Mouse (Mus musculus): ENCODE results near the gene Trir. TPM values are rescaled to one million over a fixed set of nuclear protein-coding genes. Genes with fewer than 3 reads are reported as not detected.

Gene Trir
- polyA plus RNA-seq, 1 experiment from 2014 or later, result 117 TPM

DNA sequence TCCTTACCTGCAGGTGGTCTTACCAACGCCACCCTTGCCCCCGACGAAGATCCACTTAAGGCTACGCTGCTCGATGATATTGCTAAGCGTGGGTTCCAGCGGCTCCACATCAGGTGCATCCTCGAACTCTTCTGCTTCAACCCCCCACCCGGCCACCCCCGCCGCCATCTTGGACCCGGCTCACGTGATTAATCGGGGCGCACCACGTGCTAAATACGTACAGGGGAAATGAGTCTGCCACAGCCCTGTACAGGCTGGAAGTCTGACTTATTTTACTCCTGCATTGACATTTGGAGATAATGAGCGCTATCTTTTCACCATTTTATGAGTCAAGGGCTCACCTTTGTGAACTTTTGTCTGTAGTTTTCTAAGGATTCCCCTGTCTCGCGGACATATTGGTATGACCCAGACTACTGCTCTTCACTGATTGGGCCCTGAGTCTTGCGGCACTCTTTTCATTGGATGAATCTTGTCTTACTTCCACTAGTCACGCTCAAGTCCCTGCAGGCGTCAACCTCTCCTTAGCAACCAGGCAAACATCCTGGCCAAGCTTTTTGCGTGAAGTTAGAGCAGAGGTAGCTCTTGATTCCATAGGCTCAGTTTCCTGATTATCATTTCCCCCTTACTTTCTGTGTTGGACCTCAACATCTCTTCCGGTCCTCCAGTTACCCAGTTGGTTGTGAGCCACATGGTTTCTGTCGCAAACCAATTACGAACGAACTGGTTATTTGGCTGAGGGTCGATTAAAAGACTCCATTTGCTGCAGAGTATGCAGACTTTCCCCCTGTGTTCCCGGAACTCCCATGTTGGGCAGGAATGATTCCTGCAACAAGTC lies 1.3 kb upstream of the Trir start, which contains the start of gene Asna1:
Gene Asna1, minus strand, starts transcription at position 184 of the 835 bp plus-strand sequence.
- 4% methylated on average over 30 of the region's 30 CpGs for WGBS

DNA sequence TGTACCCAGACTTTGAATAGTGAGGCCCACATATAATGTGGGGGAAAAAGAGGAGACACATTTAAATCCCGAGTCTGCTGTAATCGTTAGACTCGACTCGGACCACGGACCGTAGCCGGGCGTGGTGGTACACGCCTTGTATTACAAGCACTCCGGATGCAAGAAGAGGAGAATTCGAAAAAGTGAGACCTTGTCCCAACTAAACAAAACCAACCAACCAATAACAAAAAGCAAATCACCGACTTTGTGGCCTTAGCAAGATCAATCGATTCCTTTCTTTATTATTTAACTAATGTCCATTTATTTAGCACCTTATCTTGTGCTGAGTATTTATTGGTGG lies 863 bp downstream of the Trir start:
- Histone ChIP-seq H3K27me3 (no peaks in the 10 kb centered on the region), H3K9me3 (replicated peaks) (no peaks in the 10 kb centered on the region), H3K4me3 (replicated peaks) (peak overlapping the region; percentile 98), H3K4me1 (peaks cover 36% of the 10 kb centered on the region), H3K36me3 (peaks cover 46% of the 10 kb centered on the region), H3K4me2 (replicated peaks) (peak overlapping the region; percentile 88), H3K27ac (replicated peaks) (peak overlapping the region; percentile 92), H3K9ac (peak overlapping the region; percentile 100)
- WGBS, result under 1% methylated on average over 13 of the region's 13 CpGs
- ATAC-seq (ENCODE audit: insufficient number of reproducible peaks, low FRiP score, low TSS enrichment, low read depth), result no peak

More for the DNA sequence above, 1.3 kb upstream of the Trir start, which contains the start of gene Asna1:
- H3K4me3 ChIP-seq (replicated peaks), result peak within 1 kb of the TSS; percentile 98
- H3K4me2 ChIP-seq (replicated peaks), result peak within 1 kb of the TSS; percentile 88
- peaks cover 36% of the 10 kb centered on the region for H3K4me1 ChIP-seq
- ATAC-seq (ENCODE audit: insufficient number of reproducible peaks, low FRiP score, low TSS enrichment, low read depth), result peak; percentile 90
- peak within 1 kb of the TSS; percentile 75 for H3K9ac ChIP-seq
- H3K27ac ChIP-seq (replicated peaks), result peak within 1 kb of the TSS; percentile 92
- H3K36me3 ChIP-seq, result peaks cover 44% of the 10 kb centered on the region
- H3K27me3 ChIP-seq, result no peaks in the 10 kb centered on the region
- no peaks in the 10 kb centered on the region for H3K9me3 ChIP-seq (replicated peaks)

GRCm38 (mm10) chr8:85027922-85028321 lies 1.3 kb downstream of the Trir start:
- Histone ChIP-seq H3K9ac (peak overlapping the region; percentile 100), H3K9me3 (replicated peaks) (no peaks in the 10 kb centered on the region), H3K4me1 (peaks cover 36% of the 10 kb centered on the region), H3K36me3 (peaks cover 48% of the 10 kb centered on the region), H3K27me3 (no peaks in the 10 kb centered on the region), H3K27ac (replicated peaks) (no peak overlapping the region), H3K4me2 (replicated peaks) (peak overlapping the region; percentile 88), H3K4me3 (replicated peaks) (peak overlapping the region; percentile 98)
- 19% methylated on average over 2 of the region's 2 CpGs for WGBS
- ATAC-seq (ENCODE audit: insufficient number of reproducible peaks, low FRiP score, low TSS enrichment, low read depth), result no peak

DNA sequence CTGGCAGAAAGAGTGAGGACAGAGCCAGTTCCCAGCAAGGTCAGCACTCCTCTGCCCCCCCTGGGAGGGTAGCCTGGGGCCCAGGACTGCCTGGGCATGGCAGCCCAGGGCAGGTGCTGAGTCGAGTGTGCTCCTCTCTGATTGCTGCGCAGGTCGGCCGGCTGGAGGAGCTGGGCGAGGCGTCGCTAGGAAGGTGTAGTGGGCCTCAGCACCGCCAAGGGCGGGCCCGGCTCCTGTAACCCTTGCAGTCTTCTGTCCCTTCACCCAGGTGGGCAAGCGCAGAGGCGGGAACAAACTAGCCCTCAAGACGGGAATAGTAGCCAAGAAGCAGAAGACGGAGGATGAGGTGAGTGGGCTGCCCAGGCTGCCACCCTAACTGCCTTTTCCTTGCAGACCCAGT lies 2.6 kb downstream of the Trir start:
- peaks cover 46% of the 10 kb centered on the region for H3K36me3 ChIP-seq
- H3K9me3 ChIP-seq (replicated peaks), result no peaks in the 10 kb centered on the region
- no peak overlapping the region for H3K27ac ChIP-seq (replicated peaks)
- H3K4me1 ChIP-seq, result peaks cover 31% of the 10 kb centered on the region
- no peaks in the 10 kb centered on the region for H3K27me3 ChIP-seq
- no peak for ATAC-seq (ENCODE audit: insufficient number of reproducible peaks, low FRiP score, low TSS enrichment, low read depth)
- 85% methylated on average over 14 of the region's 14 CpGs for WGBS
- no peak overlapping the region for H3K9ac ChIP-seq
- peak overlapping the region; percentile 98; the same call in 1 of the 2 replicates for H3K4me3 ChIP-seq (replicated peaks)
- H3K4me2 ChIP-seq (replicated peaks), result no peak overlapping the region

- Histone ChIP-seq H3K4me1 (peaks cover 29% of the 10 kb centered on the region), H3K4me2 (replicated peaks) (no peak overlapping the region), H3K27me3 (no peaks in the 10 kb centered on the region), H3K9me3 (replicated peaks) (no peaks in the 10 kb centered on the region), H3K4me3 (replicated peaks) (no peak overlapping the region), H3K27ac (replicated peaks) (no peak overlapping the region), H3K36me3 (peaks cover 46% of the 10 kb centered on the region), H3K9ac (no peak overlapping the region)
- ATAC-seq (ENCODE audit: insufficient number of reproducible peaks, low FRiP score, low TSS enrichment, low read depth), result no peak
- whole genome bisulfite sequencing, result 80% methylated on average over 4 of the region's 4 CpGs
Observed at GRCm38 (mm10) chr8:85032622-85033311, 6.1 kb downstream of the Trir start.

DNA sequence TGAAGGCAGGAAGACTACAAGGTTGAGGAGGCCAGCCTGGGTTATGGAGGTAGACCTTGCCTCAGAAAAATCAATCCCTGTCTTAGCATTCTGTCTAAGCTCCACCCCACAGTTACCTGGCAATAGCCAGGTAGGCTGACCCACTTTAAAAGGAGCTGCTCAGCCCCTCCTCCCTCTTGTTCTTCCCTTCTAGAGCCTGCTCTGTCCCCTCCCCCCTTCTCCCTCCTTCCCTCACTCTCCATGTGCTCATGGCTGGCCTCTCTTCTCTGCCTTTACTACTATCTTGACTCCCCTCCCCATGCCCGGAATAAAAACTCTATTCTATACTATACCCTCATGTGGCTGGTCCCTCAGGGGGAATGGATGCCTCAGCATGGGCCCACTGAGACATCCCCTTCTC lies 7.2 kb downstream of the Trir start:
- Histone ChIP-seq H3K9me3 (replicated peaks) (no peaks in the 10 kb centered on the region), H3K4me2 (replicated peaks) (no peak overlapping the region), H3K27me3 (no peaks in the 10 kb centered on the region), H3K4me1 (peaks cover 27% of the 10 kb centered on the region), H3K4me3 (replicated peaks) (no peak overlapping the region), H3K36me3 (peaks cover 46% of the 10 kb centered on the region), H3K27ac (replicated peaks) (0 out of 2 replicates have a peak overlapping the region, but pooled peaks have one; percentile 28), H3K9ac (no peak overlapping the region)
- no peak for ATAC-seq (ENCODE audit: insufficient number of reproducible peaks, low FRiP score, low TSS enrichment, low read depth)
- 52% methylated on average over 1 of the region's 1 CpGs for WGBS

- no peaks in the 10 kb centered on the region for H3K9me3 ChIP-seq (replicated peaks)
- 3% methylated on average over 13 of the region's 13 CpGs for whole genome bisulfite sequencing
- peaks cover 39% of the 10 kb centered on the region for H3K36me3 ChIP-seq
- no peaks in the 10 kb centered on the region for H3K27me3 ChIP-seq
- H3K4me1 ChIP-seq, result peaks cover 26% of the 10 kb centered on the region
- 0 out of 2 replicates have a peak overlapping the region, but pooled peaks have one; percentile 66 for H3K9ac ChIP-seq
- no peak for ATAC-seq (ENCODE audit: insufficient number of reproducible peaks, low FRiP score, low TSS enrichment, low read depth)
- peak overlapping the region; percentile 87 for H3K4me2 ChIP-seq (replicated peaks)
- peak overlapping the region; percentile 82 for H3K4me3 ChIP-seq (replicated peaks)
- peak overlapping the region; percentile 100 for H3K27ac ChIP-seq (replicated peaks)
Observed at GRCm38 (mm10) chr8:85034764-85035163, 8.1 kb downstream of the Trir start.

DNA sequence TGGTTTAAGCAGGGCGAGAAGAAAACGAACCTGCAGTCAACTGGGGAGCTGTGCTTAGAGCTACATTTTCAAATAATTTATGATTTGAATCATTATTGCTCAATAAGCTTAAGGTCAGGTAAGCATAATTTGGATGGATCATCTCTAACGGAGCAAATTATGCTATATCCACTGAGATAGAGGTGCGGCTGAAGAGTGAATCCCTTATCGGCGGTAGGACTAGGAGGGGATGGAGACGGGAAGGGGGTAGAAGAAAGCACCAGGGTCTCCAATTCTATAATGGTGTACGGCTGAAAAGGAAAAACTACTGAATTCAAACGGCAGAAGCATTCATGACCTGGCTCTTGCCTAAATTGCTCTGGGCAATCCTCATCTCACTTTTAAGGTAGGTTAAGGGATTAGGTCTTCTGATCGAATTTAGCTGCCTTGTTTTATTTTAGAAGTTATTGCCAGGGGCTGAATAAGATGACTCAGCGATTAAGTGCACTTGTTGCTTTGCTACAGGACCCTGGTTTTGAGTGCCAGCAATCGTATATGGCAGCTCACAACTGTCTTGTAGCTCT lies 8.6 kb downstream of the Trir start:
- H3K9ac ChIP-seq, result peak overlapping the region; percentile 66
- no peaks in the 10 kb centered on the region for H3K27me3 ChIP-seq
- H3K9me3 ChIP-seq (replicated peaks), result no peaks in the 10 kb centered on the region
- 4% methylated on average over 12 of the region's 12 CpGs for WGBS
- peaks cover 35% of the 10 kb centered on the region for H3K36me3 ChIP-seq
- ATAC-seq (ENCODE audit: insufficient number of reproducible peaks, low FRiP score, low TSS enrichment, low read depth), result no peak
- H3K4me2 ChIP-seq (replicated peaks), result peak overlapping the region; percentile 87
- H3K27ac ChIP-seq (replicated peaks), result peak overlapping the region; percentile 100
- peaks cover 26% of the 10 kb centered on the region for H3K4me1 ChIP-seq
- peak overlapping the region; percentile 82 for H3K4me3 ChIP-seq (replicated peaks)

- H3K36me3 ChIP-seq, result peaks cover 36% of the 10 kb centered on the region
- H3K4me2 ChIP-seq (replicated peaks), result peak overlapping the region; percentile 87
- H3K27ac ChIP-seq (replicated peaks), result peak overlapping the region; percentile 100
- H3K4me1 ChIP-seq, result peaks cover 26% of the 10 kb centered on the region
- ATAC-seq (ENCODE audit: insufficient number of reproducible peaks, low FRiP score, low TSS enrichment, low read depth), result 0 out of 2 replicates have a peak, but pooled peaks have one; percentile 2
- WGBS, result under 1% methylated on average over 15 of the region's 15 CpGs
- no peaks in the 10 kb centered on the region for H3K27me3 ChIP-seq
- peak overlapping the region; percentile 82 for H3K4me3 ChIP-seq (replicated peaks)
- H3K9ac ChIP-seq, result peak overlapping the region; percentile 66
- H3K9me3 ChIP-seq (replicated peaks), result no peaks in the 10 kb centered on the region
Observed at GRCm38 (mm10) chr8:85035728-85036310, 9.2 kb downstream of the Trir start.

DNA sequence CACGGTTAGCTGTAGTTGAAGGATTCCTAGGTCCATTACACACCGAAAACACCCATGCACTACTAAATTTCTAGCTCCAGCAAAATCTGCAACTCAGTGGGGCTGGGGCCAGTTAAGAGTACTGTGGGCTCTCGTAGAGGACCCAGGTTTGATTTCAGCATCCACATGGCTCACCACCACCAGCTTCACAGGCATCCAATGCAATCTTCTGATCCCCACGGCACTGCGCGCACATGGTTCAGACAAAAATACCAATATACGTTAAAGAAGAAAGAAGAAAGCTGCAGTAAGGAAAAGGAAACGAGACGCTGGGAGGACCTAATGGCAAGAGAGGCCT lies 9.7 kb downstream of the Trir start:
- Histone ChIP-seq H3K27me3 (no peaks in the 10 kb centered on the region), H3K9me3 (replicated peaks) (no peaks in the 10 kb centered on the region), H3K36me3 (peaks cover 37% of the 10 kb centered on the region), H3K27ac (replicated peaks) (peak overlapping the region; percentile 100), H3K9ac (peak overlapping the region; percentile 66), H3K4me1 (peaks cover 28% of the 10 kb centered on the region), H3K4me3 (replicated peaks) (peak overlapping the region; percentile 82), H3K4me2 (replicated peaks) (peak overlapping the region; percentile 87)
- under 1% methylated on average over 9 of the region's 9 CpGs for WGBS
- ATAC-seq (ENCODE audit: insufficient number of reproducible peaks, low FRiP score, low TSS enrichment, low read depth), result peak; percentile 9; the same call in 1 of the 2 replicates

Data from embryonic facial prominence, embryonic 15.5 days (tissue).